ENCODE assay signal across 9 mouse cellular contexts in the genomic region with DNA sequence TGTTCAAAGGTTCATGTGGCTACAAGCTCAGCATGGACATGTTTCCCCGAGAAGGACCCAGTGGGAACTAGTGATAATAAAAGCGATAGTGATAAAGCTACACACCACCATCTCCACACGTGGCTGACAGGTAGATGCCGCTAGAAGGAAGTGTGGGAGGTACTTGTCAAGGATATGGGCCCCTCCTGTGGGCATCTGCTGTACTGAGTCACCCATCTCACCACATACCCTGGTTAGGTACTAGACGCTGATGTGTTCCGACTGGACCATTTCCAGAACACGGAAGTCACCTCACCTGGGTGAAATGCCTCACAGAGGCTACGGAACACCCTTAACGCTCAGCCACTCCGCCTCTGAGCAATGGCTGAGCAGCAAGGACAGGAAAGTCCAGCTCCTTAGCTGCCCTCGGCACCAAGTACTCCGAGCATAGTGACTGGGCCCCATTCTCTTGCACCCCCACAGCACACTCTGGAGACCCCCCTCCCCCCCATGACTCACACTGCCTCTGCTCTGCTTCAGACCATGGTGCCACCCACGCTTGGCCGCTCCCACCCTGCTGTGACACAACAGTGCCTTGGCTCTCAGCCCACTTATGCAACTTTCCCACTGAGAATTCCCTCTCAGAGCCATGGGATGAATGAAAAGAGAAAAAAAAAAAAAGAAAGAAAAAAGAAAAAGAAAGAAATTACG. TPM values are rescaled to one million over a fixed set of nuclear protein-coding genes. Genes with fewer than 3 reads are reported as not detected.
A peak's percentile ranks its signal among the peaks of the same experiment; 100 is the strongest.
DNase-seq lines count a peak whose midpoint lies in the region; ATAC-seq and TF ChIP-seq lines count a peak whose summit lies in the region.
"Had no signal": no experiment of that assay in that cellular context is flagged by ENCODE, and none has a peak within 500 bp of the region (broad histone marks: within the 10 kb centered on the region; RNA-seq: fewer than 3 reads in every experiment).

No protein-coding gene starts in this region.

- H3K9ac ChIP-seq in midbrain, embryonic 14.5 days (replicated peaks; ENCODE audit: low read length), result no peak overlapping the region
- H3K9ac ChIP-seq in midbrain, postnatal 0 days (replicated peaks; ENCODE audit: low read length, poor library complexity, severe bottlenecking), result no peak overlapping the region
- H3K9ac ChIP-seq in liver, embryonic 11.5 days (ENCODE audit: low read depth, low read length), result no peak overlapping the region
- H3K9ac ChIP-seq: limb, embryonic 13.5 days had no signal

- H3K9me3 ChIP-seq in midbrain, embryonic 14.5 days (ENCODE audit: control insufficient read depth, low read length), result no peaks in the 10 kb centered on the region
- no peaks in the 10 kb centered on the region for H3K9me3 ChIP-seq in midbrain, postnatal 0 days (ENCODE audit: low read length)
- H3K9me3 ChIP-seq in liver, embryonic 11.5 days (ENCODE audit: control insufficient read depth, low read length), result no peaks in the 10 kb centered on the region
- H3K9me3 ChIP-seq: limb, embryonic 13.5 days had no signal

- WGBS in midbrain, embryonic 14.5 days, result 73% methylated on average over 15 of the region's 15 CpGs
- 74% methylated on average over 15 of the region's 15 CpGs for WGBS in midbrain, postnatal 0 days
- WGBS in liver, embryonic 11.5 days, result 87% methylated on average over 15 of the region's 15 CpGs

- H3K36me3 ChIP-seq in midbrain, embryonic 14.5 days (ENCODE audit: control insufficient read depth, insufficient read depth, low read length), result peaks cover 12% of the 10 kb centered on the region
- H3K36me3 ChIP-seq in midbrain, postnatal 0 days (ENCODE audit: insufficient read depth, low read length), result peaks cover 11% of the 10 kb centered on the region
- H3K36me3 ChIP-seq in liver, embryonic 11.5 days (ENCODE audit: control insufficient read depth, insufficient read depth, low read length), result 0 out of 2 replicates have a peak, but pooled peaks cover 2% of the 10 kb centered on the region

- H3K4me1 ChIP-seq in midbrain, embryonic 14.5 days (ENCODE audit: control insufficient read depth, insufficient read depth, low read length), result peaks cover 4% of the 10 kb centered on the region; the same call in 1 of the 2 replicates
- peaks cover 3% of the 10 kb centered on the region; the same call in 1 of the 2 replicates for H3K4me1 ChIP-seq in midbrain, postnatal 0 days (ENCODE audit: insufficient read depth, low read length)
- no peaks in the 10 kb centered on the region for H3K4me1 ChIP-seq in liver, embryonic 11.5 days (replicated peaks; ENCODE audit: control insufficient read depth, insufficient read depth, low read length)

- H3K27ac ChIP-seq in midbrain, embryonic 14.5 days (replicated peaks; ENCODE audit: low read depth, low read length), result no peak overlapping the region
- H3K27ac ChIP-seq in midbrain, postnatal 0 days (ENCODE audit: low read depth, low read length), result no peak overlapping the region
- H3K27ac ChIP-seq in liver, embryonic 11.5 days (ENCODE audit: low read depth, low read length), result no peak overlapping the region
- H3K27ac ChIP-seq: limb, embryonic 13.5 days had no signal

- peak; percentile 36 for DNase-seq in midbrain, embryonic 14.5 days
- no peak for DNase-seq in midbrain, postnatal 0 days (ENCODE audit: low spot score)
- peak; percentile 25 to 43 for DNase-seq in adrenal gland, postnatal 4 days (ENCODE audit: low spot score in 2 of 2)
- peak; percentile 40 for DNase-seq in gonadal fat pad, adult 2 months (ENCODE audit: low read depth)
- peak; percentile 23 to 63 for DNase-seq in layer of hippocampus, postnatal 14 days (ENCODE audit: low spot score in 2 of 2)
- DNase-seq in ovary, postnatal 36 days (ENCODE audit: low spot score), result peak; percentile 53
- no peak for DNase-seq in thymus, postnatal 36 days
- no peak for DNase-seq in liver, embryonic 11.5 days (ENCODE audit: low spot score)

- H3K27me3 ChIP-seq in midbrain, embryonic 14.5 days (ENCODE audit: control insufficient read depth, insufficient read depth, low read length), result no peaks in the 10 kb centered on the region
- no peaks in the 10 kb centered on the region for H3K27me3 ChIP-seq in midbrain, postnatal 0 days (ENCODE audit: insufficient read depth, low read length)
- no peaks in the 10 kb centered on the region for H3K27me3 ChIP-seq in liver, embryonic 11.5 days (replicated peaks; ENCODE audit: control insufficient read depth, insufficient read depth, low read length)
- H3K27me3 ChIP-seq: limb, embryonic 13.5 days had no signal

- H3K4me3 ChIP-seq in midbrain, embryonic 14.5 days (replicated peaks; ENCODE audit: low read depth, low read length), result no peak overlapping the region
- H3K4me3 ChIP-seq in midbrain, postnatal 0 days (ENCODE audit: low read depth, low read length), result no peak overlapping the region
- no peak overlapping the region for H3K4me3 ChIP-seq in liver, embryonic 11.5 days (ENCODE audit: low read depth, low read length)
- H3K4me3 ChIP-seq: limb, embryonic 13.5 days had no signal

- no peak overlapping the region for H3K4me2 ChIP-seq in midbrain, embryonic 14.5 days (ENCODE audit: low read length)
- no peak overlapping the region for H3K4me2 ChIP-seq in midbrain, postnatal 0 days (ENCODE audit: low read depth, low read length, poor library complexity, severe bottlenecking)
- H3K4me2 ChIP-seq in liver, embryonic 11.5 days, result no peak overlapping the region
- H3K4me2 ChIP-seq: limb, embryonic 13.5 days had no signal

- TF ChIP-seq CTCF in midbrain, postnatal 0 days (IDR thresholded peaks at IDR 0.05), result no peak

- ATAC-seq in midbrain, embryonic 14.5 days (ENCODE audit: low FRiP score, low TSS enrichment), result no peak
- ATAC-seq in midbrain, postnatal 0 days (ENCODE audit: low FRiP score), result no peak
- ATAC-seq in liver, embryonic 11.5 days (replicated peaks; ENCODE audit: low FRiP score), result no peak

RNA-seq across cellular contexts. Expression of gene Cd101, which starts 18.4 kb away (rescaled TPM):
- polyA plus RNA-seq in midbrain, embryonic 14.5 days (2014; fragmentation: Nextera tagmentation; extraction: Ambion mirVana), result not detected in 2 replicates
- total RNA-seq in midbrain, postnatal 0 days (2014; rRNA removed), result 0.44 TPM in 1 of 2 replicates, not detected in the other
- polyA plus RNA-seq in midbrain, postnatal 0 days (2015; fragmentation: Nextera tagmentation; extraction: Ambion mirVana), result 0.07 TPM in 1 of 2 replicates, not detected in the other
- under 1 TPM; 0.08 to 0.25 TPM for total RNA-seq in adrenal gland, postnatal 4 days (2021)
- polyA plus RNA-seq in gonadal fat pad, adult 2 months (2012; rRNA removed), result 0.08 and 0.16 TPM in 2 replicates
- under 1 TPM; 0.32 to 0.52 TPM for total RNA-seq in layer of hippocampus, postnatal 14 days (2021)
- polyA plus RNA-seq in liver, embryonic 11.5 days (2014; fragmentation: Nextera tagmentation; extraction: Ambion mirVana), result not detected in 2 replicates

Comparison
In these comparisons a context has a peak if more than half of its experiments do, and no peak if none do; other contexts are left out.
1. DNase-seq: peak in midbrain, embryonic 14.5 days (single experiment), adrenal gland, postnatal 4 days (2 of 2), gonadal fat pad, adult 2 months (single experiment), layer of hippocampus, postnatal 14 days (2 of 2) and ovary, postnatal 36 days (single experiment); none in midbrain, postnatal 0 days (single experiment), thymus, postnatal 36 days (0 of 2) and liver, embryonic 11.5 days (single experiment).